Mouse (Mus musculus): Measurements from ENCODE around the gene Rnf121. TPM values are rescaled to one million over a fixed set of nuclear protein-coding genes. Genes with fewer than 3 reads are reported as not detected.

Rnf121 gene
- polyA plus RNA-seq, 1 experiment from 2014 or later: 29.0 TPM

DNA sequence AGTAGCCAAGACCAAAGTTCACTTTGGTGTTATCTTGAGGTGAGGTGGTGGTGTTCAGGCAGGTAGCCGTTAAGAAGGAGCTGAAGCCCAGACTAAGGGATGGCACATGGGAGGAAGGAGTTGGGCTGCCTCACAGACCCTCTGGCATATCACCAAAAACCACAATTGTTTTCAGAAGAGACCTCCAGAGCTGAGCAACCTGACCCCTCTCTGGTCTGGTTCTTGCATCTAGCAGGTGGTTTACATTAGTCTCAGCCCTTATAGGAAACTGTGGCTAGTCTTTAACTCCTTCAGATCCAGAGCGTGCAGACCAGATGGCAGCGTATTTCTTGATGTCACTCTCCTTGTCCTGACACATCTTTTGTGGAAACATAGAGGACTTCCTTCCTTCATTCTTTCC is 91.5 kb downstream of the Rnf121 start:
- Histone ChIP-seq H3K36me3 (ENCODE audit: control insufficient read depth, insufficient read depth, low read length) (no peaks in the 10 kb centered on the region; the same call in 1 of the 2 replicates), H3K27ac (replicated peaks; ENCODE audit: low read depth, low read length) (peak overlapping the region; percentile 79), H3K27me3 (ENCODE audit: control insufficient read depth, insufficient read depth, low read length) (no peaks in the 10 kb centered on the region), H3K9me3 (ENCODE audit: control insufficient read depth, low read length) (no peaks in the 10 kb centered on the region), H3K4me3 (ENCODE audit: low read depth, low read length) (no peak overlapping the region), H3K4me2 (ENCODE audit: low read depth, severe bottlenecking) (peak overlapping the region; percentile 39), H3K4me1 (ENCODE audit: control insufficient read depth, insufficient read depth, low read length) (peaks cover 30% of the 10 kb centered on the region), H3K9ac (ENCODE audit: low read length) (no peak overlapping the region)
- 9% methylated on average over 3 of the region's 3 CpGs for WGBS
- DNase-seq (ENCODE audit: low spot score): peak; percentile 62
- peak; percentile 29; the same call in 1 of the 2 replicates for ATAC-seq (ENCODE audit: insufficient number of reproducible peaks, low FRiP score, low TSS enrichment, low read depth)

DNA sequence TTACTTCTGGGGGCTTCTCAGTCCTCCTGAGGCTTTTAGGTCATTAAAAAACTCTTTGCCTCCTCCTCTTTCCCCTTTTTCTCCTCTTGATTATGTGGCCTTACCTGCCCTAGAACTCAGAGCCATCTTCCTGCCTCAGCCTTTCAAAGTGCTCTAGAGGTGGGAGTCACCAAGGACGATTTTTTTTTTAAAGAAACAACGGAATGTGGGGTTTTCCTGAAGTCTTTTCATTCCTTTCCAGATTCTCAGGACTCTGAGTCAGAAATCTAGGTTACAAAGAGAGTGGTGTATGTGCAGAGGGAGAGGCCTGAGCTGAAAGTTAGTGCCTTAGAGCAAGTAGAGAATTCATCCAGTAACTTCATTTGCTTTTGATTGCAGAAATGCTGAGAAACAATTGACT is 93.5 kb downstream of the Rnf121 start:
- DNase-seq (ENCODE audit: low spot score) (no peak), ATAC-seq (ENCODE audit: insufficient number of reproducible peaks, low FRiP score, low TSS enrichment, low read depth) (no peak)
- Histone ChIP-seq H3K4me1 (ENCODE audit: control insufficient read depth, insufficient read depth, low read length) (peaks cover 32% of the 10 kb centered on the region), H3K9me3 (ENCODE audit: control insufficient read depth, low read length) (no peaks in the 10 kb centered on the region), H3K4me2 (ENCODE audit: low read depth, severe bottlenecking) (peak overlapping the region; percentile 71), H3K36me3 (ENCODE audit: control insufficient read depth, insufficient read depth, low read length) (no peaks in the 10 kb centered on the region), H3K4me3 (ENCODE audit: low read depth, low read length) (peak overlapping the region; percentile 79), H3K27me3 (ENCODE audit: control insufficient read depth, insufficient read depth, low read length) (no peaks in the 10 kb centered on the region), H3K27ac (replicated peaks; ENCODE audit: low read depth, low read length) (peak overlapping the region; percentile 100), H3K9ac (ENCODE audit: low read length) (peak overlapping the region; percentile 92)
- 57% methylated on average over 2 of the region's 2 CpGs for WGBS

DNA sequence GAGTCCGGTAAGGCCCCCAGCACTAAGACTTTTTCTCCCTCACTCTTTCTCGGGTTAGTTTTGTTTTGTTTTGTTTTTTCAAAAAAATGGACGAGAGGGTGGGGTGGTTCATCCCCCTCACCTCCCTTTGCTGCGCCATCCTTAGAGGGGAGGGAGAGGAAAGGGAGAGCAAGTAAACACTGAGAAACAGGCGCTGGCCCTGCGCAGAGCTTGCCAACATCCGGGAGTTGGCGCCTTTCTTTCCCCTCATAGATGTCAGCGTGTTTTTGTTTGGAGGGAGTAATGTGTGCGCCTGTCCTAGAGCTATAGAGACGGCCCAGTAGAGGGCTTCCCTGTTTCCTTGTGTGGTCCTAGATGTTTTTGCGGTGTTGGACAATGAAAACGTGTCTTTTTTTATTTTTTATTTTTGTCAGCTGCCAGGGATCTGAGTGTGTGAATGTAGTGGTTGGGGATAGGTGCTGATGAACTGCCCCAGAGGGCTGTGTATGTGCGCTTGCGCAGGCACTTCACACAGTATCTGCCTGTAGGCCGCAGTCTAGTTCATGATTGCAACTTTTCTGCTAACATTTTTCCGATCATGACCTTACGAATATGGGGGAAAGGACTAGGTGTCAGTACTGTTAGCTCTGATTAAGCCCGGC is 94.3 kb downstream of the Rnf121 start:
- Histone ChIP-seq H3K4me1 (ENCODE audit: control insufficient read depth, insufficient read depth, low read length) (peaks cover 32% of the 10 kb centered on the region), H3K27me3 (ENCODE audit: control insufficient read depth, insufficient read depth, low read length) (no peaks in the 10 kb centered on the region), H3K9me3 (ENCODE audit: control insufficient read depth, low read length) (no peaks in the 10 kb centered on the region), H3K36me3 (ENCODE audit: control insufficient read depth, insufficient read depth, low read length) (no peaks in the 10 kb centered on the region), H3K4me2 (ENCODE audit: low read depth, severe bottlenecking) (peak overlapping the region; percentile 71), H3K9ac (ENCODE audit: low read length) (peak overlapping the region; percentile 92), H3K27ac (replicated peaks; ENCODE audit: low read depth, low read length) (peak overlapping the region; percentile 100), H3K4me3 (ENCODE audit: low read depth, low read length) (peak overlapping the region; percentile 79)
- peak; percentile 32; the same call in 1 of the 2 replicates for ATAC-seq (ENCODE audit: insufficient number of reproducible peaks, low FRiP score, low TSS enrichment, low read depth)
- peak; percentile 73 for DNase-seq (ENCODE audit: low spot score)
- 10% methylated on average over 19 of the region's 19 CpGs for WGBS

DNA sequence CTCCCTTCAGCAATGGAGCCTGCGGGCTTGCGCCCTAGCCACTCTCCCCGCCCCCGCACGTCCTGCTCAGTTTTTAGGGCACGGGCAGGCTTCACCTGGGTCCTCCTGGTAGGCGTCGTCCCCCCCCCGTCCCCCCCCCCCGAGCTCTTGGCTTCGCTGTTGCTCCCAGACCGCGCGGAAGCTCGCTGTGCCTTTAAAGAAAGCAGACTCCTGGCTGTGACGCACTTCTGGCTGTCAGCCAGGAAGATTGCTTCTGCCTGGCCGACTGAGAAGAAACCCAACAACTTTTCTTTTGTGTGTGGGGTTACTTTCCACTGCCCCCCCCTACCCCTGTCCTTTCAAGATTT is 94.9 kb downstream of the Rnf121 start:
- peak; percentile 86 for DNase-seq (ENCODE audit: low spot score)
- Histone ChIP-seq H3K4me1 (ENCODE audit: control insufficient read depth, insufficient read depth, low read length) (peaks cover 32% of the 10 kb centered on the region), H3K9me3 (ENCODE audit: control insufficient read depth, low read length) (no peaks in the 10 kb centered on the region), H3K4me2 (ENCODE audit: low read depth, severe bottlenecking) (peak overlapping the region; percentile 71), H3K27ac (replicated peaks; ENCODE audit: low read depth, low read length) (peak overlapping the region; percentile 100), H3K36me3 (ENCODE audit: control insufficient read depth, insufficient read depth, low read length) (no peaks in the 10 kb centered on the region), H3K9ac (ENCODE audit: low read length) (peak overlapping the region; percentile 92), H3K4me3 (ENCODE audit: low read depth, low read length) (peak overlapping the region; percentile 79), H3K27me3 (ENCODE audit: control insufficient read depth, insufficient read depth, low read length) (no peaks in the 10 kb centered on the region)
- no peak for ATAC-seq (ENCODE audit: insufficient number of reproducible peaks, low FRiP score, low TSS enrichment, low read depth)
- 0% methylated on average over 7 of the region's 17 CpGs for WGBS

GRCm38 (mm10) chr7:101969694-101970428 is 95.4 kb downstream of the Rnf121 start:
- WGBS: under 1% methylated on average over 46 of the region's 53 CpGs
- H3K36me3 ChIP-seq (ENCODE audit: control insufficient read depth, insufficient read depth, low read length): no peaks in the 10 kb centered on the region
- no peaks in the 10 kb centered on the region for H3K27me3 ChIP-seq (ENCODE audit: control insufficient read depth, insufficient read depth, low read length)
- H3K9me3 ChIP-seq (ENCODE audit: control insufficient read depth, low read length): no peaks in the 10 kb centered on the region
- peaks cover 28% of the 10 kb centered on the region for H3K4me1 ChIP-seq (ENCODE audit: control insufficient read depth, insufficient read depth, low read length)
- H3K9ac ChIP-seq (ENCODE audit: low read length): peak overlapping the region; percentile 92
- DNase-seq (ENCODE audit: low spot score) (peak; percentile 85), ATAC-seq (ENCODE audit: insufficient number of reproducible peaks, low FRiP score, low TSS enrichment, low read depth) (peak; percentile 91)
- H3K27ac ChIP-seq (replicated peaks; ENCODE audit: low read depth, low read length): peak overlapping the region; percentile 100
- peak overlapping the region; percentile 71 for H3K4me2 ChIP-seq (ENCODE audit: low read depth, severe bottlenecking)
- peak overlapping the region; percentile 79 for H3K4me3 ChIP-seq (ENCODE audit: low read depth, low read length)

Other genes with a start within 250 kb of the Rnf121 start
- not detected in 2 replicates for gene Phox2a, start 247.2 kb downstream of the Rnf121 start, polyA plus RNA-seq (2014; fragmentation: Nextera tagmentation; extraction: Ambion mirVana)
- gene Inppl1, start 227.2 kb downstream of the Rnf121 start, polyA plus RNA-seq (2014; fragmentation: Nextera tagmentation; extraction: Ambion mirVana): 44.8 and 49.7 TPM in 2 replicates
- 0.33 and 0.48 TPM in 2 replicates for gene Folr2, start 208.3 kb downstream of the Rnf121 start, polyA plus RNA-seq (2014; fragmentation: Nextera tagmentation; extraction: Ambion mirVana)
- 97.6 and 98.8 TPM in 2 replicates for gene Anapc15, start 201.8 kb downstream of the Rnf121 start, polyA plus RNA-seq (2014; fragmentation: Nextera tagmentation; extraction: Ambion mirVana)
- gene Folr1, start 194.7 kb downstream of the Rnf121 start, polyA plus RNA-seq (2014; fragmentation: Nextera tagmentation; extraction: Ambion mirVana): not detected in 2 replicates
- gene Lamtor1, start 159.6 kb downstream of the Rnf121 start, polyA plus RNA-seq (2014; fragmentation: Nextera tagmentation; extraction: Ambion mirVana): 139 and 150 TPM in 2 replicates
- 0.40 and 0.78 TPM in 2 replicates for gene Tomt, start 159.1 kb downstream of the Rnf121 start, polyA plus RNA-seq (2014; fragmentation: Nextera tagmentation; extraction: Ambion mirVana)
- 13.2 TPM in 2 replicates for gene Lrrc51, start 131.6 kb downstream of the Rnf121 start, polyA plus RNA-seq (2014; fragmentation: Nextera tagmentation; extraction: Ambion mirVana)
- gene Numa1, start 131.4 kb downstream of the Rnf121 start, polyA plus RNA-seq (2014; fragmentation: Nextera tagmentation; extraction: Ambion mirVana): 130 and 140 TPM in 2 replicates
- 3.1 and 3.9 TPM in 2 replicates for gene Il18bp, start 46.8 kb downstream of the Rnf121 start, polyA plus RNA-seq (2014; fragmentation: Nextera tagmentation; extraction: Ambion mirVana)
- 30.0 and 30.3 TPM in 2 replicates for gene Xndc1, start within 50 bp of the Rnf121 start, polyA plus RNA-seq (2014; fragmentation: Nextera tagmentation; extraction: Ambion mirVana)
- gene Xntrpc, start 244 bp upstream of the Rnf121 start, polyA plus RNA-seq (2014; fragmentation: Nextera tagmentation; extraction: Ambion mirVana): 1.6 and 2.4 TPM in 2 replicates
- gene Trpc2, start 17.6 kb upstream of the Rnf121 start, polyA plus RNA-seq (2014; fragmentation: Nextera tagmentation; extraction: Ambion mirVana): not detected in 2 replicates
- gene Art1, start 36.3 kb upstream of the Rnf121 start, polyA plus RNA-seq (2014; fragmentation: Nextera tagmentation; extraction: Ambion mirVana): 0.67 and 2.1 TPM in 2 replicates
- 4.9 and 5.8 TPM in 2 replicates for gene Art5, start 44.0 kb upstream of the Rnf121 start, polyA plus RNA-seq (2014; fragmentation: Nextera tagmentation; extraction: Ambion mirVana)
- 0.28 TPM in 1 of 2 replicates, not detected in the other for gene Chrna10, start 51.4 kb upstream of the Rnf121 start, polyA plus RNA-seq (2014; fragmentation: Nextera tagmentation; extraction: Ambion mirVana)
- 53.7 and 55.2 TPM in 2 replicates for gene Nup98, start 144.7 kb upstream of the Rnf121 start, polyA plus RNA-seq (2014; fragmentation: Nextera tagmentation; extraction: Ambion mirVana)
- gene Pgap2, start 144.7 kb upstream of the Rnf121 start, polyA plus RNA-seq (2014; fragmentation: Nextera tagmentation; extraction: Ambion mirVana): 73.7 and 78.3 TPM in 2 replicates
- 54.4 and 58.7 TPM in 2 replicates for gene Rhog, start 190.6 kb upstream of the Rnf121 start, polyA plus RNA-seq (2014; fragmentation: Nextera tagmentation; extraction: Ambion mirVana)
- 14.2 and 15.8 TPM in 2 replicates for gene Stim1, start 202.3 kb upstream of the Rnf121 start, polyA plus RNA-seq (2014; fragmentation: Nextera tagmentation; extraction: Ambion mirVana)